Mouse (Mus musculus): ENCODE data around the gene Agfg2.
"Not testable (repeated sequence)": the region's sequence is repeated elsewhere in the genome, so short reads cannot be mapped to it uniquely, and the experiment has no call there.

Agfg2 gene

GRCm38 (mm10) chr5:137684294-137685123 lies at the start of gene Agfg2:
TSS of gene Agfg2 (minus strand) at chr5:137684726.
- DNase-seq (ENCODE audit: low read depth, low spot score): peak; percentile 98

GRCm38 (mm10) chr5:137733638-137734288 lies 49.2 kb upstream of the Agfg2 start:
- no peak for DNase-seq (ENCODE audit: low read depth, low spot score)

GRCm38 (mm10) chr5:137726767-137727166 lies 42.2 kb upstream of the Agfg2 start:
- no peak for DNase-seq (ENCODE audit: low read depth, low spot score)

- no peak for DNase-seq (ENCODE audit: low read depth, low spot score)
Observed at GRCm38 (mm10) chr5:137723840-137724239, 39.3 kb upstream of the Agfg2 start.

- not testable (repeated sequence) for DNase-seq (ENCODE audit: low read depth, low spot score)
Observed at GRCm38 (mm10) chr5:137720558-137721164, 36.1 kb upstream of the Agfg2 start.

GRCm38 (mm10) chr5:137719088-137719487 lies 34.6 kb upstream of the Agfg2 start:
- no peak for DNase-seq (ENCODE audit: low read depth, low spot score)

- DNase-seq (ENCODE audit: low read depth, low spot score): no peak
Observed at GRCm38 (mm10) chr5:137718020-137718790, 33.7 kb upstream of the Agfg2 start.

- DNase-seq (ENCODE audit: low read depth, low spot score): no peak
Observed at GRCm38 (mm10) chr5:137715685-137716084, 31.2 kb upstream of the Agfg2 start.

GRCm38 (mm10) chr5:137713454-137713853 lies 28.9 kb upstream of the Agfg2 start:
- DNase-seq (ENCODE audit: low read depth, low spot score): no peak

- DNase-seq (ENCODE audit: low read depth, low spot score): no peak
Observed at GRCm38 (mm10) chr5:137706913-137707633, 22.5 kb upstream of the Agfg2 start.

- DNase-seq (ENCODE audit: low read depth, low spot score): no peak
Observed at GRCm38 (mm10) chr5:137705242-137705641, 20.7 kb upstream of the Agfg2 start.

GRCm38 (mm10) chr5:137699850-137700249 lies 15.3 kb upstream of the Agfg2 start:
- DNase-seq (ENCODE audit: low read depth, low spot score): no peak

- no peak for DNase-seq (ENCODE audit: low read depth, low spot score)
Observed at GRCm38 (mm10) chr5:137699080-137699479, 14.6 kb upstream of the Agfg2 start.

- DNase-seq (ENCODE audit: low read depth, low spot score): no peak
Observed at GRCm38 (mm10) chr5:137695930-137696329, 11.4 kb upstream of the Agfg2 start.

GRCm38 (mm10) chr5:137694796-137695195 lies 10.3 kb upstream of the Agfg2 start:
- DNase-seq (ENCODE audit: low read depth, low spot score): no peak

- DNase-seq (ENCODE audit: low read depth, low spot score): no peak
Observed at GRCm38 (mm10) chr5:137691881-137692280, 7.4 kb upstream of the Agfg2 start.

GRCm38 (mm10) chr5:137690531-137690930 lies 6.0 kb upstream of the Agfg2 start:
- no peak for DNase-seq (ENCODE audit: low read depth, low spot score)

GRCm38 (mm10) chr5:137689974-137690373 lies 5.4 kb upstream of the Agfg2 start:
- DNase-seq (ENCODE audit: low read depth, low spot score): no peak

- DNase-seq (ENCODE audit: low read depth, low spot score): peak; percentile 88
Observed at GRCm38 (mm10) chr5:137686127-137686790, 1.7 kb upstream of the Agfg2 start.

- no peak for DNase-seq (ENCODE audit: low read depth, low spot score)
Observed at GRCm38 (mm10) chr5:137685653-137686052, 1.1 kb upstream of the Agfg2 start.
